Mouse (Mus musculus) intestine, postnatal 0 days (tissue): Measurements from ENCODE around the gene Slco2a1. TPM values are rescaled to one million over a fixed set of nuclear protein-coding genes. Genes with fewer than 3 reads are reported as not detected.

ENCODE experiments used
- ATAC-seq: fragments of 200-750 bp; cut with Nextera tagmentation; 2 replicates; pipeline ENCODE4 v1.8.0; 2017; ENCODE audit warnings: mild to moderate bottlenecking, moderate TSS enrichment, moderate library complexity
- H3K27ac ChIP-seq: fragments of 300-500 bp; sonication (generic); 2 replicates; pipeline ENCODE4 v1.5.1; 2014; ENCODE audit warnings: mild to moderate bottlenecking, low read depth, low read length, moderate library complexity
- H3K27me3 ChIP-seq: fragments of 300-500 bp; sonication (generic); replicated peaks from 2 replicates; pipeline ENCODE4 v1.6.1; 2014; ENCODE audit warnings: low read length, mixed read lengths; ENCODE audit not compliant: control insufficient read depth, insufficient read depth
- H3K36me3 ChIP-seq: fragments of 300-500 bp; sonication (generic); 2 replicates; pipeline ENCODE4 v1.6.1; 2014; ENCODE audit warnings: mild to moderate bottlenecking, moderate library complexity; ENCODE audit not compliant: control insufficient read depth, insufficient read depth
- H3K4me1 ChIP-seq: fragments of 300-500 bp; sonication (generic); replicated peaks from 2 replicates; pipeline ENCODE4 v1.6.1; 2014; ENCODE audit warnings: antibody characterized with exemption, low read length, mixed read lengths; ENCODE audit not compliant: control insufficient read depth, insufficient read depth
- H3K4me2 ChIP-seq: fragments of 300-500 bp; sonication (generic); replicated peaks from 2 replicates; pipeline ENCODE4 v1.6.1; 2014; ENCODE audit warnings: low read depth, mild to moderate bottlenecking, moderate library complexity
- H3K4me3 ChIP-seq: fragments of 300-500 bp; sonication (generic); 2 replicates; pipeline ENCODE4 v1.5.1; 2014; ENCODE audit warnings: low read depth, low read length
- H3K9ac ChIP-seq: fragments of 300-500 bp; sonication (generic); 2 replicates; pipeline ENCODE4 v1.6.1; 2014; ENCODE audit warnings: mild to moderate bottlenecking, low read depth, low read length
- H3K9me3 ChIP-seq: fragments of 300-500 bp; sonication (generic); 2 replicates; pipeline ENCODE4 v1.6.1; 2016; ENCODE audit warnings: mixed run types; ENCODE audit not compliant: control insufficient read depth
- CTCF ChIP-seq: sonication (generic); IDR thresholded peaks from 2 replicates; pipeline ENCODE4 v1.5.1; 2016; ENCODE audit warnings: low read depth, mild to moderate bottlenecking, control low read depth, antibody characterized with exemption, moderate library complexity
- WGBS: fragments of 180-500 bp; shearing (Covaris S2); extraction: QIAGEN DNeasy Blood & Tissue Kit; methylation state at CpG from one replicate; pipeline ENCODE4 v1.1.7; 2014; 5-methylcytosine and 5-hydroxymethylcytosine counted together
- polyA plus RNA-seq: library from polyadenylated mRNA; unstranded; fragments of >200 nt; fragmentation: Nextera tagmentation; extraction: Ambion mirVana; gene quantifications from 2 replicates; pipeline ENCODE4 v1.2.1, GENCODE M21; 2015

The Slco2a1 gene
- polyA plus RNA-seq, 1 experiment from 2014 or later, result 45.9 TPM

GRCm38 (mm10) chr9:102972393-102973050, 16.0 kb upstream of the Slco2a1 start:
- Histone ChIP-seq H3K9me3 (no peaks in the 10 kb centered on the region), H3K36me3 (no peaks in the 10 kb centered on the region), H3K4me3 (no peak overlapping the region), H3K4me2 (no peak overlapping the region), H3K4me1 (no peaks in the 10 kb centered on the region), H3K27me3 (no peaks in the 10 kb centered on the region), H3K9ac (no peak overlapping the region), H3K27ac (no peak overlapping the region)
- TF ChIP-seq CTCF, result no peak
- WGBS, result 83% methylated on average over 2 of the region's 2 CpGs
- no peak for ATAC-seq

GRCm38 (mm10) chr9:102975887-102976286, 12.6 kb upstream of the Slco2a1 start:
- Histone ChIP-seq H3K4me2 (no peak overlapping the region), H3K4me1 (no peaks in the 10 kb centered on the region; the same call in 1 of the 2 replicates), H3K9me3 (no peaks in the 10 kb centered on the region), H3K9ac (no peak overlapping the region), H3K27ac (no peak overlapping the region), H3K4me3 (no peak overlapping the region), H3K27me3 (no peaks in the 10 kb centered on the region), H3K36me3 (no peaks in the 10 kb centered on the region)
- no peak for ATAC-seq
- no peak for TF ChIP-seq CTCF
- 87% methylated on average over 2 of the region's 2 CpGs for WGBS

GRCm38 (mm10) chr9:102977090-102977489, 11.4 kb upstream of the Slco2a1 start:
- ATAC-seq, result no peak
- H3K4me2 ChIP-seq, result no peak overlapping the region
- no peaks in the 10 kb centered on the region for H3K36me3 ChIP-seq
- no peak for TF ChIP-seq CTCF
- no peaks in the 10 kb centered on the region for H3K27me3 ChIP-seq
- no peak overlapping the region for H3K4me3 ChIP-seq
- 61% methylated on average over 1 of the region's 1 CpGs for WGBS
- no peaks in the 10 kb centered on the region; the same call in 1 of the 2 replicates for H3K4me1 ChIP-seq
- no peak overlapping the region for H3K9ac ChIP-seq
- H3K9me3 ChIP-seq, result no peaks in the 10 kb centered on the region
- H3K27ac ChIP-seq, result no peak overlapping the region

GRCm38 (mm10) chr9:102977791-102978492, 10.6 kb upstream of the Slco2a1 start:
- Histone ChIP-seq H3K27me3 (no peaks in the 10 kb centered on the region), H3K36me3 (no peaks in the 10 kb centered on the region), H3K4me3 (no peak overlapping the region), H3K4me2 (no peak overlapping the region), H3K9me3 (no peaks in the 10 kb centered on the region), H3K27ac (no peak overlapping the region), H3K9ac (no peak overlapping the region), H3K4me1 (no peaks in the 10 kb centered on the region; the same call in 1 of the 2 replicates)
- no peak for TF ChIP-seq CTCF
- no peak for ATAC-seq
- 62% methylated on average over 9 of the region's 9 CpGs for WGBS

- Histone ChIP-seq H3K9me3 (no peaks in the 10 kb centered on the region), H3K27ac (no peak overlapping the region), H3K36me3 (no peaks in the 10 kb centered on the region), H3K4me1 (no peaks in the 10 kb centered on the region; the same call in 1 of the 2 replicates), H3K27me3 (no peaks in the 10 kb centered on the region), H3K4me2 (no peak overlapping the region), H3K4me3 (no peak overlapping the region), H3K9ac (no peak overlapping the region)
- TF ChIP-seq CTCF, result no peak
- no peak for ATAC-seq
- WGBS, result 84% methylated on average over 3 of the region's 3 CpGs
Observed at GRCm38 (mm10) chr9:102979011-102979700, 9.4 kb upstream of the Slco2a1 start.

- peak; percentile 53; the same call in 1 of the 2 replicates for ATAC-seq
- no peaks in the 10 kb centered on the region; the same call in 1 of the 2 replicates for H3K4me1 ChIP-seq
- TF ChIP-seq CTCF, result no peak
- H3K9me3 ChIP-seq, result no peaks in the 10 kb centered on the region
- H3K36me3 ChIP-seq, result no peaks in the 10 kb centered on the region
- H3K9ac ChIP-seq, result no peak overlapping the region
- no peak overlapping the region for H3K4me3 ChIP-seq
- H3K4me2 ChIP-seq, result no peak overlapping the region
- no peak overlapping the region for H3K27ac ChIP-seq
- no peaks in the 10 kb centered on the region for H3K27me3 ChIP-seq
- 29% methylated on average over 10 of the region's 10 CpGs for WGBS
Observed at GRCm38 (mm10) chr9:102979956-102980355, 8.6 kb upstream of the Slco2a1 start.
